Mouse (Mus musculus): ENCODE data around the gene Dock9. TPM values are rescaled to one million over a fixed set of nuclear protein-coding genes. Genes with fewer than 3 reads are reported as not detected.
A peak's percentile ranks its signal among the peaks of the same experiment; 100 is the strongest.

Gene Dock9
- polyA plus RNA-seq, 1 experiment from 2014 or later: 6.4 TPM

GRCm38 (mm10) chr14:121666641-121667274, 130.9 kb downstream of the Dock9 start:
- no peak for DNase-seq (ENCODE audit: low spot score)
- WGBS: 25% methylated on average over 3 of the region's 3 CpGs
- no peak overlapping the region for H3K4me2 ChIP-seq (replicated peaks; ENCODE audit: low read depth)
- H3K4me1 ChIP-seq (replicated peaks; ENCODE audit: control insufficient read depth, insufficient read depth): no peaks in the 10 kb centered on the region
- no peaks in the 10 kb centered on the region for H3K9me3 ChIP-seq (ENCODE audit: control insufficient read depth, low read length)
- ATAC-seq (ENCODE audit: low FRiP score, low TSS enrichment): peak; percentile 67
- H3K4me3 ChIP-seq (ENCODE audit: low read depth, low read length): no peak overlapping the region
- H3K27me3 ChIP-seq (ENCODE audit: control insufficient read depth, insufficient read depth, low read length): no peaks in the 10 kb centered on the region
- TF ChIP-seq EP300 (optimal IDR thresholded peaks at IDR 0.05) (no peak), CTCF (IDR thresholded peaks at IDR 0.05; ENCODE audit: low read depth) (no peak)
- H3K27ac ChIP-seq (replicated peaks): no peak overlapping the region
- H3K36me3 ChIP-seq (ENCODE audit: control insufficient read depth, insufficient read depth, low read length): no peaks in the 10 kb centered on the region
- no peak overlapping the region for H3K9ac ChIP-seq (ENCODE audit: low read length)

- Histone ChIP-seq H3K4me2 (replicated peaks; ENCODE audit: low read depth) (no peak overlapping the region), H3K4me1 (replicated peaks; ENCODE audit: control insufficient read depth, insufficient read depth) (peaks cover 4% of the 10 kb centered on the region; the same call in 1 of the 2 replicates), H3K27ac (replicated peaks) (no peak overlapping the region), H3K9ac (ENCODE audit: low read length) (no peak overlapping the region), H3K4me3 (ENCODE audit: low read depth, low read length) (no peak overlapping the region), H3K27me3 (ENCODE audit: control insufficient read depth, insufficient read depth, low read length) (no peaks in the 10 kb centered on the region), H3K9me3 (ENCODE audit: control insufficient read depth, low read length) (no peaks in the 10 kb centered on the region), H3K36me3 (ENCODE audit: control insufficient read depth, insufficient read depth, low read length) (no peaks in the 10 kb centered on the region)
- ATAC-seq (ENCODE audit: low FRiP score, low TSS enrichment) (no peak), DNase-seq (ENCODE audit: low spot score) (no peak)
- WGBS: 92% methylated on average over 9 of the region's 9 CpGs
- TF ChIP-seq CTCF (IDR thresholded peaks at IDR 0.05; ENCODE audit: low read depth) (no peak), EP300 (optimal IDR thresholded peaks at IDR 0.05) (no peak)
Measured at GRCm38 (mm10) chr14:121665693-121666273, 131.9 kb downstream of the Dock9 start.

- 94% methylated on average over 1 of the region's 1 CpGs for WGBS
- Histone ChIP-seq H3K27me3 (ENCODE audit: control insufficient read depth, insufficient read depth, low read length) (no peaks in the 10 kb centered on the region), H3K9ac (ENCODE audit: low read length) (no peak overlapping the region), H3K27ac (replicated peaks) (no peak overlapping the region), H3K4me1 (replicated peaks; ENCODE audit: control insufficient read depth, insufficient read depth) (peaks cover 6% of the 10 kb centered on the region; the same call in 1 of the 2 replicates), H3K4me3 (ENCODE audit: low read depth, low read length) (no peak overlapping the region), H3K36me3 (ENCODE audit: control insufficient read depth, insufficient read depth, low read length) (no peaks in the 10 kb centered on the region), H3K4me2 (replicated peaks; ENCODE audit: low read depth) (no peak overlapping the region), H3K9me3 (ENCODE audit: control insufficient read depth, low read length) (no peaks in the 10 kb centered on the region)
- DNase-seq (ENCODE audit: low spot score): no peak
- TF ChIP-seq CTCF (IDR thresholded peaks at IDR 0.05; ENCODE audit: low read depth) (no peak), EP300 (optimal IDR thresholded peaks at IDR 0.05) (no peak)
- ATAC-seq (ENCODE audit: low FRiP score, low TSS enrichment): no peak
Measured at GRCm38 (mm10) chr14:121663913-121664312, 133.7 kb downstream of the Dock9 start.

- Histone ChIP-seq H3K4me1 (replicated peaks; ENCODE audit: control insufficient read depth, insufficient read depth) (peaks cover 6% of the 10 kb centered on the region; the same call in 1 of the 2 replicates), H3K36me3 (ENCODE audit: control insufficient read depth, insufficient read depth, low read length) (peaks cover 6% of the 10 kb centered on the region), H3K27me3 (ENCODE audit: control insufficient read depth, insufficient read depth, low read length) (no peaks in the 10 kb centered on the region), H3K4me2 (replicated peaks; ENCODE audit: low read depth) (no peak overlapping the region), H3K4me3 (ENCODE audit: low read depth, low read length) (no peak overlapping the region), H3K9ac (ENCODE audit: low read length) (no peak overlapping the region), H3K27ac (replicated peaks) (peak overlapping the region; percentile 36; the same call in 1 of the 2 replicates), H3K9me3 (ENCODE audit: control insufficient read depth, low read length) (no peaks in the 10 kb centered on the region)
- DNase-seq (ENCODE audit: low spot score): peak; percentile 68
- peak; percentile 71 for ATAC-seq (ENCODE audit: low FRiP score, low TSS enrichment)
- TF ChIP-seq CTCF (IDR thresholded peaks at IDR 0.05; ENCODE audit: low read depth) (no peak), EP300 (optimal IDR thresholded peaks at IDR 0.05) (no peak)
- WGBS: 16% methylated on average over 8 of the region's 8 CpGs
Measured at GRCm38 (mm10) chr14:121660918-121661317, 136.7 kb downstream of the Dock9 start.

GRCm38 (mm10) chr14:121660167-121660894, 137.3 kb downstream of the Dock9 start:
- Histone ChIP-seq H3K9ac (ENCODE audit: low read length) (no peak overlapping the region), H3K4me2 (replicated peaks; ENCODE audit: low read depth) (no peak overlapping the region), H3K27me3 (ENCODE audit: control insufficient read depth, insufficient read depth, low read length) (no peaks in the 10 kb centered on the region), H3K9me3 (ENCODE audit: control insufficient read depth, low read length) (no peaks in the 10 kb centered on the region), H3K4me3 (ENCODE audit: low read depth, low read length) (no peak overlapping the region), H3K36me3 (ENCODE audit: control insufficient read depth, insufficient read depth, low read length) (peaks cover 8% of the 10 kb centered on the region), H3K4me1 (replicated peaks; ENCODE audit: control insufficient read depth, insufficient read depth) (peaks cover 6% of the 10 kb centered on the region; the same call in 1 of the 2 replicates), H3K27ac (replicated peaks) (peak overlapping the region; percentile 36; the same call in 1 of the 2 replicates)
- ATAC-seq (ENCODE audit: low FRiP score, low TSS enrichment) (no peak), DNase-seq (ENCODE audit: low spot score) (no peak)
- WGBS: 51% methylated on average over 15 of the region's 15 CpGs
- no peak for TF ChIP-seq EP300 (optimal IDR thresholded peaks at IDR 0.05)

All from stomach, postnatal 0 days (tissue).